Mouse (Mus musculus): ENCODE data around the gene Nptxr. TPM values are rescaled to one million over a fixed set of nuclear protein-coding genes. Genes with fewer than 3 reads are reported as not detected.
A peak's percentile ranks its signal among the peaks of the same experiment; 100 is the strongest.

Gene Nptxr
- 0.33 and 1.3 TPM in 2 replicates for total RNA-seq (2015)
- 0.44 and 0.49 TPM in 2 replicates for total RNA-seq (2017)

- ATAC-seq (ENCODE audit: poor library complexity, severe bottlenecking), result no peak; the same call in 1 of the 2 replicates
Measured at GRCm38 (mm10) chr15:79804352-79805071, at the start of gene Nptxr. TSS of gene Nptxr (minus strand) at chr15:79804766.

DNA sequence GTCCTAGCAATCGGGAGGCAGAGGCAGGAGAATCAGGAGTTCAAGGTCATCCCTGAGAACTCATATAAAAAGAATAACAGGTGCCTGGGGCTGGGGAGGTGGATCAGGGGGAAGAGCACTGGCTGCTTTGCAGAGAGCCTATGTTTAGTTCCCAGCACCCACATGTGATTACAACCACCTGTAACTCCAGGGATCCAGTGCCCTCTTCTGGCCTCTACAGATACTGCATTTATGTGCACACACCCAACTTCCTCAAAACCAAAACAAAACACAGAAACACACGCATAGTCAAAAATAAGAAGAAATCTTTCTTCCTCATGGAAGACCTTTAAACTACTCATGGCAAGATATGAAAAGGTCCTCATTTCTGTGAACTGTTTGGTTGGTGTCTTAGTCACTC is 45.6 kb upstream of the Nptxr start:
- no peak for ATAC-seq (ENCODE audit: poor library complexity, severe bottlenecking)

- no peak for ATAC-seq (ENCODE audit: poor library complexity, severe bottlenecking)
Measured at GRCm38 (mm10) chr15:79847100-79847499, 42.5 kb upstream of the Nptxr start.

- no peak for ATAC-seq (ENCODE audit: poor library complexity, severe bottlenecking)
Measured at GRCm38 (mm10) chr15:79845986-79846385, 41.4 kb upstream of the Nptxr start.

DNA sequence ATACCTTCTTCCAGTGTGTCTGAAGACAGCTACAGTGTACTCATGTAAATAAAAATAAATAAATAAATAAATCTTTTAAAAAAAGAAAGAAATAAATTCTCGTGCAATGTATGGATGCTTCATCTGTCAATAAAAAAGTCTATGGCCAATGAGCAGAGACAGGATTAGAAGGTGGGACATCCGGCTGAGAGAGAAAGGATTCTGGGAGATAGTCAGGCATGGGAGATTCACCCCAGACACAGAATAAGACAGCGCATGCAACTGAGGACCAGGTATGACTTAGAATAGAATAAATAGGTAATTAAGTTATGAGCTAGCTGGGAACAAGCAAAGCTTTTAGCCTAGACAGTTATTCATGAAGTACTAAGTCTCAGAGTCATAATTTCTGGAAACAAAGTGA is 38.4 kb upstream of the Nptxr start:
- no peak for ATAC-seq (ENCODE audit: poor library complexity, severe bottlenecking)

DNA sequence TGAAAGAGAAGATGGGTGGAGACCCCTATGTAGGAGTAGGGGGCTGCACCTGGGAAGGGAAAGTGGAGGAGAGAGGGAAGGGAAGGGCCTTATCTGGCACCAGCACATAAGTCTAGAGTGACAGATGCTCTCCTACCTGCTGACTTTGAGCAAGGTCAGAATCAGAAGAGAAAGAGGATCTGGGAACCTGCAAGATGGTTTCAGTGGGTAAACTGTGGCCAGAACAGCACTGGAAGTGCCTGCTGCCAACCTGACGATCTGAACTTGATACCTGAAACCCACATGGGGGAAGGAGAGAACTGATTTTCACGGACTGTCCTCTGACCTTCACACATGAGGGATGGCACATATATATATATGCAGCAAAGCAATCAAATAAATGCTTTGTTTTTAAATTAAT is 35.7 kb upstream of the Nptxr start:
- ATAC-seq (ENCODE audit: poor library complexity, severe bottlenecking), result no peak

DNA sequence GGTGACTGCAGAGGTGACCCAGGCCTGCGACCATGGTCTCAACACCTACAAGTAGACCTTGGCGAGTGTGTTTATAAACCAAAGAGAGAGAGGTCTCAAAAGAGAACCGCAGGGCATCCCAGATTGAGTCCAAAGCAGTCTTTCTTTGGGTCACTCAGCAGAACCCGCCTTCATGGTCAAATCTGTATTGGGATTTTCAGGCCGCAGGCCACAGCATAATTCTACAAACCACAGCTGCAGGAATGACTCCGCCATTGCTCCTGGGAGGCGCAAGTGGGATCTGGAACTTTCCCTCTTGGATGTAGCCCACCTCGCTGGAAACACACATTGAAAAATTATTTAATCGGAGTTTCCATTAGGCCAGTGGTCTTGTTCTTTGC is 30.3 kb upstream of the Nptxr start:
- no peak for ATAC-seq (ENCODE audit: poor library complexity, severe bottlenecking)

DNA sequence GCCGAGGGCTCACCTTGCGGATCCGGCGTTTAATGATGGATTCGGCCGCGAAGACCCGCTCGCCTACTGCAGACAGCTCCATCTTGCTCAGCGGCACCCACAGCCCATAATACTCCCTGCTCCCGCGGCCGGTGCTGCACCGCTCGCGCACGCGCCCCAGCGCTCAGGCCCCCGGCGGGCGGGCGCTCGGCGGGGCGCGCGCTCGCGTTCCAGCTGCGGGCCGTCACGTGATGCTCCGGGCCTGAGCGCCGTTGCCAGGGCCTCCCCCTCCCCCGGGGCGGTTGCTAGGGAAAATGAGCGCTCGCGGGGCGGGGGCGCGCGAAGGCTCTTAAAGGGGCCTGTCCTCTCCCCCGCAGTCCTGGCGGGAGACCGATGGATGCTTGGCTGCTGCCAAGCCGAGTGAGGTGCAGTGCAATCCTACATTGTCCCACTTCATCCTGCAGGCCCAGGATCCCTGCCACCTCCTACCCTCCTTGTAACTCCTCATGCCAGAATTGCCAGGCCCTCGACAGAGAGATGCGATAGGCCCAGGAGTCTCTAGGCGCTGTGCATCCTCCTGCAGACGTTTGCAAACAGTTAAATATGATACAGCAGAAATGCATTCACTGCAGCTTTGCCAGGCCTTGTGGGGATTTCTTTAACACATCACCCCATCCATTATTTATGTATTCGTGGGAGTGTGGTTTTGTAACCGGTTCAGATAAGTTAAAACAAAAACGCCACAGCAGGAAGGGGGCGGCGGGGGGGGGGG is 29.7 kb upstream of the Nptxr start, which contains the start of the genes Npcd and Cbx6:
Gene Npcd, minus strand, starts transcription at position 108 of the 751 bp plus-strand sequence.
Gene Cbx6, minus strand, starts transcription at position 559 of the 751 bp plus-strand sequence.
- ATAC-seq (ENCODE audit: poor library complexity, severe bottlenecking), result peak; percentile 64

GRCm38 (mm10) chr15:79833251-79834050 is 28.9 kb upstream of the Nptxr start:
- no peak for ATAC-seq (ENCODE audit: poor library complexity, severe bottlenecking)

DNA sequence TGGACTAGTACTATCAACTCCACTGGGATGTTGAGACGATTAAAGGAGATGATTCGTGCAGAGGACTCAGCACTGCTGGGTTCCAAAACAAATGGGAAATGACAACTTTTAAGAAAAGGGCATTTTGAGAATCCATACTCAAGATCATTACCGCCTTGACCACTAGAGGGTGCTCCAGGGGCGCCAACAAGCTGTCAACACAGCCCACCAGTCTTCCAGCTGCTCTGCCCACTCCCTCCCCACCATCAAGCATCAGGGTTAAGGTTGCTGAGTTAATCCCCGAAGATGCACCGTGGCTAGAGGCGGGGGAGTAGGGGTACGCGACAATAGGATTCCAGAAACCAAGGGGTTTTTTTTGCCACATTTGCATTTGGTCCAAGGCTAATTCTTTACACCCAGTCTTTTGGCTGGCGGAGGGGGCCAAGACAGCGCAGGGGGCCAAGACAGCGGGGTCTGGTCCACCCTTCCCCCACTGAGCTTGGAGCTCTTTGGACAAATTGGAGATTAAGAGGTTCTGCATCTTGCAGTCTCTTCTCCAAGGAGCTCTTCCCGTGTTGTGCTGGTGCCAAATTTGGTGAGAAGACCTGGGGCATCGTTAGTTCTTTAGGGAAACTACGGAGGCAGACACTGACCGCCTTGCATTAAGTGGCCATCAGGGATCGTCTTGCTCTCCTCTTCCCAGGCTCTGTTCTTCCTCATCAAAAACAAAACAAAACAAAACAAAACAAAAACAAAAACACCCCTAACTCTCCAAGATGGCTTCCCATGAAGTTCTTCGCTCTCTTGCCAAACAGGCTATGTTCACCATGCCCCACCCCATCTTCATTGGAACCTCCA is 27.7 kb upstream of the Nptxr start:
- peak; percentile 60; the same call in 1 of the 2 replicates for ATAC-seq (ENCODE audit: poor library complexity, severe bottlenecking)

DNA sequence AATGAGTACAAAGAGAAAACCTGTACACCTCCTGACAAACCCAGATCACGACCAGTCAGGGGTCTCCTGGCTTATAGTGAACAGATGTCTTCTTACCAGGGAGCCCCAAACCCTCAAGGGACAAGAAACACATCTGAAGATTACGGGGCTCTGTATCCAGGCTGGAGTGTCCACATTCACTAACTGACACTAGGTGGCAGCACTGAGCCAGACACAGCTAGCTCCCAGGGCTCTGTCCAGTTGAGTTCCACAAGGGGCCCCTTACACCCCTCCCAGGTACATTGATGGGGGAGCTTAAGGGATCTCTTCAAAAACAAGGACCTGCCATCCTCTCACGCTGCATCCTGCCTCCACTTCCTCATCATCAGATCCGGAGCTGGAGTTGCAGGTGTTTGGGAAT is 25.8 kb upstream of the Nptxr start:
- peak; percentile 69 for ATAC-seq (ENCODE audit: poor library complexity, severe bottlenecking)

DNA sequence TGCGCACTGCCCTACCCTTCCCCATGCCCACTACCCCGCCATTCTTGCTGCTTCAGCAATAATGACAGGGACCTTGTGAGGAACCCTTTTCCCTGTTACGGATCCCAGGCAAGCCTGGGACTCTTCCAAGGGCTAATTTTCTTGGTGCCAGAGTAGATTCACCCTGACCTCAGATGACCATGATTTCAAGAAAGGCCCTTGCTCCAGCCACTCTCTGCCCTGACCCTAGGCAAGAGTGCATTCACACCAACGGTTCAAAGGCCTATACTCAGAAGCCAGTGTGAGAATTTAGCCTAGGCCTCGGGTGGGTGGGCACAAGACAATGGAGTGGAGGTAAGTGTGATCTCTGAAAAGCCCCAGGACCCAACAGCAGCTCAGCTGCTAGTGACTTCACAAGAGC is 24.9 kb upstream of the Nptxr start:
- no peak for ATAC-seq (ENCODE audit: poor library complexity, severe bottlenecking)

- ATAC-seq (ENCODE audit: poor library complexity, severe bottlenecking), result no peak
Measured at GRCm38 (mm10) chr15:79828366-79829035, 23.9 kb upstream of the Nptxr start.

DNA sequence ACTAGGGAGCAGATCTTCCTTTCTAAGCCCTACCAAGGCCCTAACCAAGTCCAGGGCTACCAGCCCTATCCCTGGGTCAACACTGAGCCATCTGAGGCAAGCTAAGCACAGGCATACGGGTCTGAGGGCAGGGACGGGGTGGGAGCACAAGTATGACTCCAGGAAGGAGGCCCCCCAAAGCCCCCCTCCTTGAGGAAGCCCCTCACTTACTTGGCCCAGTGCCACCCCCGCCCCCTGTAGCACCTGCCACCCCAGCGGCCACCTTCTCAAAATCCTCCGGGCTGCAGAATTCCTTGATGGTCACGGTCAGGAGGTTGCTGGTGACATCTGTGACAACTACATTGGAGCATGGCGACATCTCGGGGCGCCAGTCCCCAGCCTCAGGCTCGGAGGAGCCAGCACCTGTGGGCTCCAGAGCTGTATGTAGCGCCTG is 23.2 kb upstream of the Nptxr start:
- no peak for ATAC-seq (ENCODE audit: poor library complexity, severe bottlenecking)

DNA sequence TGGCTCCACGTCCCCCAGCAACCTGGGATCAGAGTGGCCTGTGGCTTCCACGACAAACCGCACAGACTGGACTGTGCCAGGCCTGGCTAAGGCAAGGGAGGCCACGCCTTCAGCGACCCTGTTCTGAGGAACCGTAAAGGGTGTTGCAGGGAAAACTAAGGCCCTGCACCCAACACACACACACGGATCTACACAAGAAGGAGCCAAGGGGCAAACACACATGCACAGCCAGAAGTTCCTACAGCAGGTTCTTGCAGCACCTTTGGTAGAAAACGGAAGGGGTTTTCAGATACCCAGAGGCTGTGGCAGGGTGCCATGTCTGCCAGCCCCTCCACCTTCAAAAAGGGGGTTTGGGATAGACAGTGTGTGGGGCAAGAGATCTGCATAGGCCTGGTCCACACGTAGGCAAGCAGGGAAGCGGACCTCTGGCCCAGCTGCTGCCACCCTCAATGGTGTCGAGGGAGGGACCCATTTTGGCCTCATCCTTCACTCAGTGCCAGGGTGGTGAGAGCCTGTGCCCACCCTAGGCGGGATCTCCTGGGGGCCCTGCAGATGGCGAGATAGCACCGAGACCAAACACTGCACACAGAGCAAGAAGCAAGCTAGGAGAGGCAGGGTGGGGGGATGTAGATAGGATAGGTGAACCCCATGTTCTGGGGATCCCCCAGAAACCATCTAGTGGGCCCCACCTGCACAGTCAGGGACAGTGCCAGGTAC is 22.7 kb upstream of the Nptxr start:
- ATAC-seq (ENCODE audit: poor library complexity, severe bottlenecking), result no peak

GRCm38 (mm10) chr15:79826221-79826935 is 21.8 kb upstream of the Nptxr start:
- ATAC-seq (ENCODE audit: poor library complexity, severe bottlenecking), result no peak

GRCm38 (mm10) chr15:79825146-79825825 is 20.7 kb upstream of the Nptxr start:
- ATAC-seq (ENCODE audit: poor library complexity, severe bottlenecking), result no peak

All from megakaryocyte, adult 5-6 weeks (primary cell).